Mouse (Mus musculus): Measurements from ENCODE around the gene Tnfaip3.

Tnfaip3 gene

GRCm38 (mm10) chr10:19014381-19015256, 838 bp downstream of the Tnfaip3 start:
- DNase-seq (ENCODE audit: low spot score in 2 of 2), result no peak

GRCm38 (mm10) chr10:19013351-19013750, 2.1 kb downstream of the Tnfaip3 start:
- DNase-seq (ENCODE audit: low spot score in 2 of 2), result no peak

GRCm38 (mm10) chr10:19012616-19013015, 2.8 kb downstream of the Tnfaip3 start:
- no peak for DNase-seq (ENCODE audit: low spot score in 2 of 2)

GRCm38 (mm10) chr10:19011832-19012440, 3.5 kb downstream of the Tnfaip3 start:
- no peak for DNase-seq (ENCODE audit: low spot score in 2 of 2)

GRCm38 (mm10) chr10:19010414-19010813, 5.0 kb downstream of the Tnfaip3 start:
- no peak for DNase-seq (ENCODE audit: low spot score in 2 of 2)

GRCm38 (mm10) chr10:19009186-19009672, 6.2 kb downstream of the Tnfaip3 start:
- DNase-seq (ENCODE audit: low spot score in 2 of 2), result no peak

GRCm38 (mm10) chr10:19008607-19008940, 6.9 kb downstream of the Tnfaip3 start:
- no peak for DNase-seq (ENCODE audit: low spot score in 2 of 2)

- DNase-seq (ENCODE audit: low spot score in 2 of 2), result no peak
Measured at GRCm38 (mm10) chr10:19007897-19008606, 7.4 kb downstream of the Tnfaip3 start.

GRCm38 (mm10) chr10:19002091-19002785, 13.2 kb downstream of the Tnfaip3 start:
- no peak for DNase-seq (ENCODE audit: low spot score in 2 of 2)

- peak in 1 of 2 experiments; percentile 22 for DNase-seq (ENCODE audit: low spot score in 2 of 2)
Measured at GRCm38 (mm10) chr10:18999427-18999826, 16.0 kb downstream of the Tnfaip3 start.

GRCm38 (mm10) chr10:18996331-18996730, 19.1 kb downstream of the Tnfaip3 start:
- no peak for DNase-seq (ENCODE audit: low spot score in 2 of 2)

- no peak for DNase-seq (ENCODE audit: low spot score in 2 of 2)
Measured at GRCm38 (mm10) chr10:18995465-18996261, 19.8 kb downstream of the Tnfaip3 start.

GRCm38 (mm10) chr10:18992971-18993370, 22.5 kb downstream of the Tnfaip3 start:
- DNase-seq (ENCODE audit: low spot score in 2 of 2), result no peak

- no peak for DNase-seq (ENCODE audit: low spot score in 2 of 2)
Measured at GRCm38 (mm10) chr10:18991057-18991456, 24.4 kb downstream of the Tnfaip3 start.

GRCm38 (mm10) chr10:18987907-18988199, 27.6 kb downstream of the Tnfaip3 start:
- no peak for DNase-seq (ENCODE audit: low spot score in 2 of 2)

- DNase-seq (ENCODE audit: low spot score in 2 of 2), result no peak
Measured at GRCm38 (mm10) chr10:18987046-18987906, 28.2 kb downstream of the Tnfaip3 start.

- DNase-seq (ENCODE audit: low spot score in 2 of 2), result no peak
Measured at GRCm38 (mm10) chr10:18985516-18985915, 29.9 kb downstream of the Tnfaip3 start.

GRCm38 (mm10) chr10:18983514-18983913, 31.9 kb downstream of the Tnfaip3 start:
- DNase-seq (ENCODE audit: low spot score in 2 of 2), result no peak

GRCm38 (mm10) chr10:18974486-18974885, 41.0 kb downstream of the Tnfaip3 start:
- no peak for DNase-seq (ENCODE audit: low spot score in 2 of 2)

GRCm38 (mm10) chr10:18966893-18967292, 48.6 kb downstream of the Tnfaip3 start:
- DNase-seq (ENCODE audit: low spot score in 2 of 2), result no peak
